Mouse (Mus musculus) liver, adult 2 months (tissue): ENCODE results near the gene Zfp787. TPM values are rescaled to one million over a fixed set of nuclear protein-coding genes. Genes with fewer than 3 reads are reported as not detected.
A peak's percentile ranks its signal among the peaks of the same experiment; 100 is the strongest.

Source experiments
- DNase-seq: peaks from one replicate; pipeline ENCODE4 v3.0.0-alpha.2; 2011; ENCODE audit warnings: low read depth, low spot score; ENCODE audit errors: extremely low read depth
- H3K27ac ChIP-seq: fragments of 200-500 bp; replicated peaks from 2 replicates; pipeline ENCODE4 v1.5.1; 2012; ENCODE audit warnings: low read depth, mild to moderate bottlenecking, control low read depth, inconsistent platforms, low read length; ENCODE audit not compliant: insufficient read depth
- H3K27me3 ChIP-seq: fragments of 200-500 bp; 2 replicates; pipeline ENCODE4 v1.6.1; 2012; ENCODE audit warnings: mild to moderate bottlenecking, moderate library complexity, low read length, inconsistent platforms; ENCODE audit not compliant: control insufficient read depth, insufficient read depth
- H3K36me3 ChIP-seq: fragments of 200-500 bp; 2 replicates; pipeline ENCODE4 v1.6.1; 2012; ENCODE audit warnings: low read length, inconsistent platforms; ENCODE audit not compliant: control insufficient read depth, insufficient read depth
- H3K4me1 ChIP-seq: fragments of 200-500 bp; 2 replicates; pipeline ENCODE4 v1.6.1; 2011; ENCODE audit warnings: low read length; ENCODE audit not compliant: control insufficient read depth, insufficient read depth
- H3K4me3 ChIP-seq: fragments of 200-500 bp; 2 replicates; pipeline ENCODE4 v1.5.1; 2011; ENCODE audit warnings: low read depth, mild to moderate bottlenecking, control low read depth, low read length, moderate library complexity; ENCODE audit not compliant: insufficient read depth
- H3K79me2 ChIP-seq: fragments of 200-500 bp; 2 replicates; pipeline ENCODE4 v1.6.1; 2012; ENCODE audit warnings: inconsistent platforms, mild to moderate bottlenecking, low read length, moderate library complexity; ENCODE audit not compliant: control insufficient read depth, insufficient read depth
- H3K9ac ChIP-seq: fragments of 200-500 bp; 2 replicates; pipeline ENCODE4 v1.6.1; 2012; ENCODE audit warnings: low read depth, mild to moderate bottlenecking, control low read depth, inconsistent platforms, low read length
- CTCF ChIP-seq: fragments of 200-500 bp; IDR thresholded peaks from 2 replicates; pipeline ENCODE4 v1.5.1; 2011; ENCODE audit warnings: low read depth, low read length, control low read depth
- POLR2A ChIP-seq: fragments of 200-500 bp; IDR thresholded peaks from 2 replicates; pipeline ENCODE4 v1.6.1; 2011; ENCODE audit warnings: low read length, control low read depth; ENCODE audit not compliant: insufficient read depth; ENCODE audit errors: extremely low read depth
- WGBS: fragments of 180-500 bp; shearing (Covaris S2); methylation state at CpG from one replicate; pipeline ENCODE4 v1.1.7; 2018; 5-methylcytosine and 5-hydroxymethylcytosine counted together
- polyA plus RNA-seq: library from polyadenylated mRNA; depleted of rRNA; stranded (reverse); fragments of >200 nt; gene quantifications from 2 replicates; pipeline ENCODE4 v1.2.3, GENCODE M21; 2012
- total RNA-seq: library from RNA; depleted of rRNA; stranded (reverse); fragments of >200 nt; gene quantifications from 2 replicates; pipeline ENCODE4 v1.2.3, GENCODE M21; 2014

The Zfp787 gene
- total and polyA plus RNA-seq, 2 experiments: 36.8 to 51.7 TPM

- Histone ChIP-seq H3K27me3 (no peaks in the 10 kb centered on the region), H3K27ac (no peak overlapping the region), H3K4me1 (no peaks in the 10 kb centered on the region), H3K79me2 (no peaks in the 10 kb centered on the region), H3K4me3 (no peak overlapping the region), H3K36me3 (peaks cover 9% of the 10 kb centered on the region; the same call in 1 of the 2 replicates), H3K9ac (no peak overlapping the region)
- DNase-seq: no peak
- TF ChIP-seq POLR2A: no peak
- no peak for TF ChIP-seq CTCF
- WGBS: 92% methylated on average over 45 of the region's 45 CpGs
Measured at GRCm38 (mm10) chr7:6189542-6189941, 33.7 kb upstream of the Zfp787 start.

GRCm38 (mm10) chr7:6186756-6187155, 31.0 kb upstream of the Zfp787 start:
- Histone ChIP-seq H3K27me3 (no peaks in the 10 kb centered on the region), H3K79me2 (no peaks in the 10 kb centered on the region), H3K4me1 (peaks cover 3% of the 10 kb centered on the region; the same call in 1 of the 2 replicates), H3K27ac (no peak overlapping the region), H3K4me3 (no peak overlapping the region), H3K36me3 (peaks cover 9% of the 10 kb centered on the region; the same call in 1 of the 2 replicates), H3K9ac (no peak overlapping the region)
- 95% methylated on average over 2 of the region's 2 CpGs for WGBS
- TF ChIP-seq POLR2A: no peak
- no peak for TF ChIP-seq CTCF
- no peak for DNase-seq

DNA sequence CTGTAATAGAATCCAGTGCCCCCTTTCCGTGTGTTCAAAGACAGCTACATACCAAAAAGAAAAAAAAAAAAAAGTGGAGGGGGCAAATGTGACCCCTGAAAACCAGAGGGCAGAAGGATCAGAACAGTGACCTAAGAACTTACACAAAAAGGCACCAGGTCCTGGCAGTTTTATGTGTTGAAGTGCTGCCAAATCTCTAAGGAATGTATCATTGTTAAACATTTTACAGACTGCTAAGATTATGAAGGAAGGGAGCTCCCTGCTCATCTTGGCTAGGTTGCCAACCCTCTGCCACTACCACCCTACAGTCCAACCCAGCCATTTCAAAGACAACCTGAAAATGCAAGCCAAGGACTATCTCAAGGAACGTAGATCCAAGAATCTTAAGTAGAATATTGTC, 30.4 kb upstream of the Zfp787 start:
- H3K4me3 ChIP-seq: no peak overlapping the region
- H3K4me1 ChIP-seq: peaks cover 3% of the 10 kb centered on the region; the same call in 1 of the 2 replicates
- H3K36me3 ChIP-seq: peaks cover 9% of the 10 kb centered on the region; the same call in 1 of the 2 replicates
- H3K79me2 ChIP-seq: no peaks in the 10 kb centered on the region
- WGBS: 93% methylated on average over 2 of the region's 2 CpGs
- no peak overlapping the region for H3K27ac ChIP-seq
- DNase-seq: no peak
- no peak for TF ChIP-seq CTCF
- no peak for TF ChIP-seq POLR2A
- H3K9ac ChIP-seq: no peak overlapping the region
- no peaks in the 10 kb centered on the region for H3K27me3 ChIP-seq

DNA sequence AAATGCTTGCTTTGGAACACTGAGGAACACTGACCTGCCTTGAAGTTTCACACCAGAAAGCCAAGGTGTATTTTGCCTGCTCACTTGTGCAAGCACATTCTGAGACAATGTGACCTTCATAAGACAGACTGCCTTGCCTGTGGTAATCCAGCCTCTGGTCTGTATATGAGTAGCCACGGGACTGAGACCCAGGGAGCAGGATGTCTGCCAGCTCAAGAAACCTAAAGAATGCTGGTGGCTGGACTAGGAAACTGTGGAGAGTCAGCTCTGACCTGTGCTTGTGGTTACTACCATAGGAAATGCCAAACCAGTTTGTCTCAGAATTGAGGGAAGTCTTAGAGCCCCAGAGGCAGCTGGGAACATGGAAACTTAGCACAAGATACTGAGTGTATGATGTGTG, 29.6 kb upstream of the Zfp787 start:
- no peak for DNase-seq
- Histone ChIP-seq H3K79me2 (no peaks in the 10 kb centered on the region), H3K4me1 (peaks cover 3% of the 10 kb centered on the region; the same call in 1 of the 2 replicates), H3K36me3 (peaks cover 9% of the 10 kb centered on the region; the same call in 1 of the 2 replicates), H3K4me3 (no peak overlapping the region), H3K27ac (no peak overlapping the region), H3K9ac (no peak overlapping the region), H3K27me3 (no peaks in the 10 kb centered on the region)
- no peak for TF ChIP-seq POLR2A
- TF ChIP-seq CTCF: no peak
- WGBS: 84% methylated on average over 1 of the region's 1 CpGs

GRCm38 (mm10) chr7:6184521-6184920, 28.7 kb upstream of the Zfp787 start:
- Histone ChIP-seq H3K36me3 (peaks cover 9% of the 10 kb centered on the region; the same call in 1 of the 2 replicates), H3K27ac (no peak overlapping the region), H3K27me3 (no peaks in the 10 kb centered on the region), H3K9ac (no peak overlapping the region), H3K4me1 (peaks cover 3% of the 10 kb centered on the region; the same call in 1 of the 2 replicates), H3K4me3 (no peak overlapping the region), H3K79me2 (no peaks in the 10 kb centered on the region)
- peak; percentile 75 for DNase-seq
- WGBS: 40% methylated on average over 8 of the region's 8 CpGs
- TF ChIP-seq POLR2A (no peak), CTCF (no peak)

GRCm38 (mm10) chr7:6183802-6184201, 28.0 kb upstream of the Zfp787 start:
- Histone ChIP-seq H3K4me1 (peaks cover 3% of the 10 kb centered on the region; the same call in 1 of the 2 replicates), H3K79me2 (no peaks in the 10 kb centered on the region), H3K27me3 (no peaks in the 10 kb centered on the region), H3K4me3 (peak overlapping the region; percentile 7; the same call in 1 of the 2 replicates), H3K9ac (no peak overlapping the region), H3K36me3 (peaks cover 9% of the 10 kb centered on the region), H3K27ac (0 out of 2 replicates have a peak overlapping the region, but pooled peaks have one; percentile 1)
- 84% methylated on average over 19 of the region's 19 CpGs for WGBS
- no peak for DNase-seq
- TF ChIP-seq CTCF (no peak), POLR2A (no peak)
